Mouse (Mus musculus) heart, adult 8-10 months (tissue): ENCODE results near the gene Olfr521. TPM values are rescaled to one million over a fixed set of nuclear protein-coding genes. Genes with fewer than 3 reads are reported as not detected.
"Not testable (repeated sequence)": the region's sequence is repeated elsewhere in the genome, so short reads cannot be mapped to it uniquely, and the experiment has no call there.

Experiments
- DNase-seq: peaks from one replicate; pipeline ENCODE4 v3.0.0; 2022; ENCODE audit warnings: low spot score
- total RNA-seq, 4 experiments: library from RNA; stranded (reverse); gene quantifications; 2 replicates each; pipeline ENCODE4 v1.2.4; 2022

Gene Olfr521
- total RNA-seq, 4 experiments from 2014 or later, result not detected

- not testable (repeated sequence) for DNase-seq
These were observed 43.7 kb downstream of the Olfr521 start for GRCm38 (mm10) chr7:99807043-99807442.

GRCm38 (mm10) chr7:99810814-99811213 lies 47.5 kb downstream of the Olfr521 start:
- no peak for DNase-seq

- DNase-seq, result no peak
These were observed 48.4 kb downstream of the Olfr521 start for GRCm38 (mm10) chr7:99811661-99812060.

- DNase-seq, result no peak
These were observed 50.1 kb downstream of the Olfr521 start for GRCm38 (mm10) chr7:99813394-99813793.

- DNase-seq, result not testable (repeated sequence)
These were observed 54.9 kb downstream of the Olfr521 start for GRCm38 (mm10) chr7:99818181-99818725.

Other genes starting within 250 kb of the Olfr521 start
- 10 to 100 TPM; 16.2 to 28.4 (median 19.5) TPM for gene Arrb1, start 228.0 kb upstream of the Olfr521 start, total RNA-seq
- 1 to 10 TPM; 2.8 to 3.4 (median 3.1) TPM for gene Tpbgl, start 136.4 kb upstream of the Olfr521 start, total RNA-seq
- 1 to 10 TPM; 8.3 to 9.1 (median 8.9) TPM for gene Slco2b1, start 52.2 kb upstream of the Olfr521 start, total RNA-seq
- under 1 TPM in 1 of 4 experiments, not detected in 3; 0.44 TPM for gene Olfr520, start 33.2 kb upstream of the Olfr521 start, total RNA-seq
- gene Neu3, start 64.9 kb downstream of the Olfr521 start, total RNA-seq, result 1 to 10 TPM; 3.3 to 5.4 (median 4.8) TPM
- gene Xrra1, start 95.6 kb downstream of the Olfr521 start, total RNA-seq, result not detected
- 10 to 100 TPM; 60.3 to 67.9 (median 63.1) TPM for gene Spcs2, start 100.0 kb downstream of the Olfr521 start, total RNA-seq
- 10 to 100 TPM in 1 of 4 experiments, 1 to 10 TPM in 3; 8.1 to 10.5 (median 9.4) TPM for gene Rnf169, start 216.9 kb downstream of the Olfr521 start, total RNA-seq
- not detected for gene Chrdl2, start 242.7 kb downstream of the Olfr521 start, total RNA-seq